Mouse (Mus musculus) brain, embryonic 14.5 days (tissue): ENCODE measurements around the gene 9130023H24Rik.

Experiments used
- CTCF ChIP-seq: fragments of 200-500 bp; IDR thresholded peaks from 2 replicates; pipeline ENCODE4 v1.5.1; 2012; ENCODE audit warnings: inconsistent platforms, mild to moderate bottlenecking, moderate library complexity, borderline replicate concordance; ENCODE audit not compliant: insufficient read depth, insufficient read length; ENCODE audit errors: extremely low read depth
- POLR2A ChIP-seq: fragments of 200-500 bp; IDR thresholded peaks from 2 replicates; pipeline ENCODE4 v1.6.1; 2012; ENCODE audit warnings: mild to moderate bottlenecking, inconsistent platforms, borderline replicate concordance; ENCODE audit not compliant: poor library complexity, insufficient read depth, insufficient read length, severe bottlenecking; ENCODE audit errors: extremely low read depth

DNA sequence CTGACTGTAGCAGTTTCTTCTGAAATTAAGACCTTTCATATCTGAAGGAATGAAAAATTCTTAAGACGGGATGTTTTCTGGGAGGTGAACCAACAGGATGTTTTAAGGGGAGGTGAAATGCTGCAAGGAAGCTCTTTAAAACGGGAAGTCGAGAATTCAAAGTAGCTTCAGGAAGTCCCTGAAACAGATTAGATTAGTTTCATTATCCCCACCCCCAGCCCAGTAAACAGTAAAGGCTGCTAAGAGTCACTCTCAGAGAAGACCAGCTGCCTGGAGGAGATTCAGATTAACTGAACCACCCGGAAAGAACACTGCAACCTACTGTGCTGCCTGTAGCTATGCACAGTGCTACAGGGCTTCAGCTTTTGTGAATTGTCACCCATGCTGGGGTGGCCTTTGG lies 17.9 kb downstream of the 9130023H24Rik start:
- TF ChIP-seq CTCF (no peak), POLR2A (no peak)
